Mouse (Mus musculus) ES-Bruce4 (cell line): Measurements from ENCODE around the gene Fam171a1.

ENCODE experiments used
- CTCF ChIP-seq: IDR thresholded peaks from one replicate; pipeline ENCODE4 v1.8.1; 2011; ENCODE audit warnings: low read depth, low read length
- EP300 ChIP-seq: IDR thresholded peaks from 2 replicates; pipeline ENCODE4 v1.6.1; 2011; ENCODE audit warnings: low read depth, low read length; ENCODE audit not compliant: insufficient read depth

- TF ChIP-seq CTCF (no peak), EP300 (no peak)
These were observed 14.1 kb upstream of the Fam171a1 start for GRCm38 (mm10) chr2:3099971-3100370.
